Mouse (Mus musculus): ENCODE data around the gene Hykk.
"Not testable (repeated sequence)": the region's sequence is repeated elsewhere in the genome, so short reads cannot be mapped to it uniquely, and the experiment has no call there.

Hykk gene

DNA sequence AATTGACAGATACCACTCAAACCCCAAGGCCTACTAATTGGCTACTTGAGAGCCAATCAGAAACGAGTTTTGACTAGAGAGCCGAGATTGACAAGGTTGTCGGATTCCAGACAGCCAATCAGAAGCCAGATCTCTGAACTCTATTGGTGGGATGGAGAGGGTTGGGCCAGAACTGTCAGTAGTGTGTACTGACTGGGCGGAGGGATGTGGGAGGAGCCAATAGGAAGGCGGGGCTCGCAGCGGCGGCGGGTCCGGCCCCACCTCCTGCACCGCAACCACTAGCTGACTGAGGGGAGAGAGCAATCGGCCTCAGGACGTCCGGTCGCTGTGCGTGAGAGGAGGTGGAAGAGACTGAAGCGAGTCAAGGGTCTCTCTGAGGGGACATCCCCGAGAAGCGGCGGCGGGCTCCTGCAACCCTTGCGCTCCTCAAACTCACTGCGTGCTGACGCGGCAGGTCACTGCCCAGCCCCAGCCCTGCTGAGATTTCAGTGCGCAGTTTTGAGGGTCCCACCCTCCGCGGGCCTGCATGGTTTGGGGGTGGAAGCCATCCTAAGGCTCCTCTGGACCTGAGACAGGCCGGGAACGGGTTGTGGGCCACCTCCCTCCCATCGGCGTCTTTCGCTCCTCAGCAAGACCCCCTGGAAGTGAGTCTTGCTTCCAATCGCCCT, at the start of gene Hykk:
TSS of gene Hykk (plus strand) at position 274 of the 668 bp plus-strand sequence.
- DNase-seq (ENCODE audit: low spot score in 2 of 2) = peak; percentile 75 to 81

DNA sequence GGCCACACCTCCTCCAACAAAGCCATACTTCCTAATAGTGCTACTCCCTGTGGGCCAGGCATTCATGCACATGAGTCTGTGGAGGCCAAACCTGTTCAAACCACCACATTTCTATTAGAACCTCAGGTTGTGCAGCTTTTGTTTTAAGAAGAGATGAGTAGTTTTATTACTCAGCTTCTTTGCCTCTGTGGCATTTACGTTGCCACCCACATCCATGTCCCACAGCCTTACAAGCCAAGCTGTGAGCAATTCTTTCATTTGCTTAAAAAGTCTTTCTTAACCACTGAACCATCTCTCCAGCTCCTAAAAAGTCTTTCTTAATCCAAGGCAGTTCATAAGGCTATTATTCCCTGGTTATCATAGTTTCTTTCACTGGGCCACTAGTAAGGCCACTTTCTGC, 38.3 kb upstream of the Hykk start:
- no peak for DNase-seq (ENCODE audit: low spot score in 2 of 2)

DNA sequence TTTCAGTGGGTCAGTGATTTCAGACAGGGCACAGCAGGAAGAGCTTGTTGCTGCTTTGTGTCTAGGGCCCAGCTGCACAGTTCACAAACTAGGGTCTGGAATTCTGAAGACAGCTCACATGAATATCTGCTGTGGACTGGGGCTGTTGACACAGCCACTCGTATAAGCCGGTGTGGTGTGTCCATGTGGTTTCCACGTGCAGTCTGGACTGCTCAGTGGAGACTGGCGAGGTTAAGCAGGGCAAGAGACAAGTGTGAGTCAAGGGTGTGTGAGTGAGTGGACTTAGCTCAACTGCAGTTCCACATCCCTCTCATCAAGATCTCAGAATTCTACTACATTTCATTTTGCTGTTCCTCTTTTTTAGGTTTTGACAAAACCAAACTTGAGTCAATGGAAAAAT, 25.0 kb upstream of the Hykk start:
- DNase-seq (ENCODE audit: low spot score in 2 of 2) = no peak

DNA sequence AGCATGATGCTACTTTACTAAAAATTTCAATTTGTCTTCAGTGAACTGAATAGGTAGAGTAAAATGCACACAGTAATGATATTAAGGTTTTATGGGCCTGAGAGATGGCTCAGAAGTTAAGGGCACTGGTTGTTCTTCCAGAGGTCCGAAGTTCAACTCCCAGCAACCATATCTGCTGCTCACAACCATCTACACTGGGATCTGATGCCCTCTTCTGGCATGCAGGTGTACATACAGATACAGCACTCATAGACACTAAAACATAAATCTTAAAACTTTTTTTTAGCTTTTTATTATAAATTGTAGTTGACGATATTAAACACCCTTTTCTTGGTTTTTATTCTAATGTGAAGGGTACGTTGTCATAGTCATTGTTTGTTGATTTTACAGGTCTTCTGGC, 20.0 kb upstream of the Hykk start:
- no peak for DNase-seq (ENCODE audit: low spot score in 2 of 2)

DNA sequence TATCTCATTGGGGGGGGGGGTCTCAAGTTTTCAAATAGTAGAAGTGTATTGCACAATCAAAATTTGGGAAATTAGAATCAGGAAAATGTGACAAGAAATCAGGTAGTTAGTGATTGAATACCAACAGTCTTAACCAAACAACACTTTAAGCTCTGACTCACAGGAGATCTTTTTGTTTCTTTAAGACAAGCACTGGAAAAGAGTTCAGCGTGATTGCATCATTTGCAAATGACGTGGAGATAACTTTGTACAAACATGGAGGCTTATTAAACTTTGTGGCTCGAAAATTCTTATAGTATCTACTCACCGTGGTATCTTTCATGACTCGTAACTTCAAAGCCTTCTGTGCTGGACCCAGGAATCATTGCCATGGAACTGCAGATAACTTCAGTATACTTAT, 7.6 kb upstream of the Hykk start:
- DNase-seq (ENCODE audit: low spot score in 2 of 2) = no peak

DNA sequence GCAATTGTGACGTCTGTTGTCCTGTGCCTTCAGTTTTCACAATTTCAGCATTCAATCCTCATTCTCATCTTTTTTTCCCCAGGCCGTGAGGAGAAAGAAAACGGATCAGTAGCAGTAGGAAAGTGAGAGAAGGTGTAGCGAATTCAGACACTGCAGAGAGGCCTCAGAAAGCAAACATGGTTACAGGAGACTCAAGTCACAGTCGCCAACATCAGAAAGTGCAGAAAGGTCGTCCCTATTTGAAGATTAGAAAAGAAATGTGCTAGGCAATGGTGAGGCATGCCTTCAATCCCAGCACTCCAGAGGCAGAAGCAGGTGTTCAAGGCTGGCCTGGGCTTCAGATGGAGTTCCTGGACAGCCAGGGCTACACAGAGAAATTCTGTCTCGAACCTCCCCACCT, 1.5 kb upstream of the Hykk start:
- no peak for DNase-seq (ENCODE audit: low spot score in 2 of 2)

DNA sequence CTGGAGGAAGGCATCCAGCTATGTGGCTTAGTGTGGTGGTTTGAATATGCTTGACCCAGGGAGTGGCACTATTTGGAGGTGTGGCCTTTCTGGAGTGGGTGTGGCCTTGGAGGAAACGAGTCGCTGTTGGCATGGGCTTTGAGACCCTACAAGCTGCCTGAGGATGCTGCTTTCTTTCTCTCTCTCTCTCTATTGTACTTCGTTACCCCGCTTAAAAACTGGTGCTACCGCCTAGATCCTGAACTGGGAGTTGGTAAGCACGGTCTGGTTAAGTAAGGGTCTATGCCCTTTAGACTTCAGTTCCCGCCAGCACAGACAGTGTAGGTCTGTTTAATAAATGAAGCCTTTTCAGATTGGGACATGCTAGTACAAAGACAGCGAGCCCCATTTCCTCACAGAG, 682 bp upstream of the Hykk start:
- DNase-seq (ENCODE audit: low spot score in 2 of 2) = no peak

DNA sequence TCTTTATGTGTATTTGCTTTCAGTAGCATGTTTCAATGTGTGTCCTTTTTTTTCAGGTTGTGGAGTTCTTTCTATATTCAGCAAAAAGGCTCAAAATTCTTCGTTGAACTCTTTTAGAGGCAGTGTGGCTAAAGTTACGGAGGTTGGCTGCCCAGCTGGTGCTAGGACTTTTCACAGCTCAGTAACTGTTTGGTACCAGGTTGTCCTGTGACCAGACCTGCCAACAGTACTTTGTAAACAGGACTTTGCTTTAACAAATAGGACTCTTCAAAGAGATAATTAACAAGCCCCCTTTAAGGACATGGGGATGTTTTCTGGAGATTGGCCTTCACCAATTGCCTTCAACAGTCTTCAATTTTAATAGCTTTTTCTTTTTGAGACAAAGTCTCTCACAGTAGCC, 1.1 kb downstream of the Hykk start:
- DNase-seq (ENCODE audit: low spot score in 2 of 2) = no peak

DNA sequence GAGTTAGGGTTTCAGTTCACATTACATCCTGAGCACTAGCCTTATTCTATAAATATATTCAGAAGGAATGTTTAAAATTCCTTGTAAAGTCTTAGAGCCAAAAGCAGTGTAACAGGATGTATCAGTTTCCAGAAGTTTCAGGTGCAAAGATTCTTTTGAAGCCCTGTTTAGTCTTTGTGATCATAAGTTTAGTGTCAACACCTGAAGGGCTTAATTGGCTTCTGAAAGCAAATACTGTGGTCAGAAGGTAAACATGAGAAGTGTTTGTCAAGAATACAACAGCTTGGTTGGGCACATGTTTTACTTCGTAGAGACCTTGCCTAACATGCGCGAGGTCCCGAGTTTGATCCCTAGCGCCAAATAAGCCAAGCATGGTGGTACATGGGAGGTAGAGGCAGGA, 1.7 kb downstream of the Hykk start:
- DNase-seq (ENCODE audit: low spot score in 2 of 2) = no peak

DNA sequence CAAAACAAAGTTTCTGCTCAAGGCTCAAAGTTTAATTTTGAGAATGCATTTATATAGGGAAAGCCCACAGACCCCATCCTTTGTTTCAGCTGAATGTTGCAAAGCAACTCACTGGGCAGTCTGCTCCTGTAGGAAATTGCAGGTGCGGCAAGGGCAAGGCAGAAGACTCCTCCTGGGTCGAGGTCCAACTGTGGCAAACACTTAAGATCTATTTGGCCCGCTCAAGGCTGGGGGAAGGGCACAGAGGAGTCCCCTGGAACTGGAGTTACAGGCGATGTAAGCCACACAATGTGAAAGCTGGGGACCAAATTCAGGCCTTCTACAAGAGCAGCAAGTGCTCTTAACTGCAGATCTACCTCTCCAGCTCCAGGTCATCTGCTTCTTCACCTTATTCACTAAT, 2.9 kb downstream of the Hykk start:
- DNase-seq (ENCODE audit: low spot score in 2 of 2) = no peak

DNA sequence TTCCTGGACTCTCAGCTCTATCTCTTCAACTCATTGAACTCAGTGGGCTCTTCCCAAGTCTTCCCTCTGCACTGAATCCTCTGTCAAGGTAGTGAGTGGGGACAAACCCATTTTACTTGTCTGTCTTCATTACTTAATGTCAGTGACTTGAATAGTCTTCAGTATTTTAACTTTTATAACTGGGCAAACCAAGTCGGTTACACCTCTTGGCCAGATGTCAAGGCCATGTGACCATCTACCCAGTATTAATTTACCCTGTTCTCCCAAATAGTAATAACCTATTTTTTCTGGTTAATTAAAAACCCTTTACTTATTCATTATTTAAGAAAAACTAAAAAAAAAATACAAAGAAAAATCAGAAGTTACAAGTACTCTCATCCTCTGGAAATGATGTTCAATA, 13.7 kb downstream of the Hykk start:
- DNase-seq (ENCODE audit: low spot score in 2 of 2) = no peak

DNA sequence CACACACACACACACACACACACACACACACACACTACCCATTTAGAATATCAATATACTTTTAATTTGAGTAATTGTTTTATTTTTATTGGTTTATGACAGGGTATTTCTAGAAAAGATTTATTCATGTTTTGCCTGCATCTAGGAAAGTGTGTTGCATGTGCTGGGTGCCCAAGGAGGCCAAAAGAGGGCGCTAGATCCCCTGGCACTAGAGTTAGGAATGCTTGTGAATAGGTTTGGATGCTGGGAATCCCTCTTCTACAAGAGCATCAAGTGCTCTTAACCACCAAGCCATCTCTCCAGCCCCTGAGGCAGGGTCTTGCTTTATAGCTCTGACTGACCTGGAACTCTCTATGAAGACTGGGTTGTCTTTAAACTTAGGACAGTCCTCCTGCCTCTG, 14.7 kb downstream of the Hykk start:
- DNase-seq (ENCODE audit: low spot score in 2 of 2) = no peak

DNA sequence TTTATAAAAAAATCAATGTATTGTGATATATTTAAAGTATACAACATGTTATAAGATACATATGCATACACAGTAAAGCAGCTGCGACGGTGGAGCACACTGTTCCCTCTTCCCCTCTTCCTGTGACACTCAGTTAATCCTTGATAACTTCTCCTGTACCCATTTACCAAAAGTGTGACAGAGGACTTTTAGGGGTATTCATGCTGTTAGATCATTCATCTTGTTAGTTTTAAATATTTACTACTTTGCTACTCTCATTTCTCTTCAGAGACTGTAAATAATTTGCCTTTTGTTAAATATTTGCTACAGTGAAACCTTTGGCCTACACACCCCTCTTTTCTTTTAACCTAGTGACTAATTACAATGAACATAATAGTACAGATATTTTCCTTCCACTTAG, 15.3 kb downstream of the Hykk start:
- no peak for DNase-seq (ENCODE audit: low spot score in 2 of 2)

DNA sequence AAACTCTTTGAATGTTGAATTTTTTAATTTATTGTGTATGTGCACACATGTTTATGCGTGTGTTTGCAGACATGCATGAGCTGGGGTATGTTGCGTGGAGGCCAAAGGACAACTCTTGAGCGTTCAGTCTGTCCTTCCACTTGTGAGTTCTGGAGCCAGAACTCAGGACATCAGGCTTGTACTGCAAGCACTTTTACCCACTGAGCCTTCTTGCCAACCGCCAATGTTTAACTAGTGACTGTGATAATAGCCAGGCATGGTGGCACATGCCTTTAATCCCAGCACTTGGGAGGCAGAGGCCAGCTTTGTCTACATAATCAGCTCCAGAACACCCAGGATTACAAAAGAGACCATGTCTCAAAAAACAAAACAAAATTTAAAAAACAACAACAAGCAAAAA, 25.0 kb downstream of the Hykk start:
- DNase-seq (ENCODE audit: low spot score in 2 of 2) = no peak

DNA sequence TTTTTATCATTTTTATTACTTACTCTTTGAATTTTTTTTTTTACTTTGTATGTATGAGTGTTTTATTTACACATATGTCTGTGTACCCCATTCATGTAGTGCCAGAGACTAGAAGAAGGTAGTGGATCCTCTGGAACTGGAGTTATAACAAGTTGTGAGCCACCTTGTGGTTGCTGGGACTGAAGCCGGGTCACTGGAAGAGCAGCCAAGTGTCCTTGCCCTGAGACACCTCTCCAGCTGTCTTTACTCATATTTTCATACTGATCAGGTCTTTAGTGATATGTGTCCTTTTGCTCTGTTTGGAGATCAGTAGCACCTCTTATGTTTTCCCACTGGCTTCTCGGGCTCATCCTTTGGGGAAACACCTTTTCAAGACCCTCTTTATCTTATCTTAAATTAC, 27.4 kb downstream of the Hykk start:
- no peak for DNase-seq (ENCODE audit: low spot score in 2 of 2)

DNA sequence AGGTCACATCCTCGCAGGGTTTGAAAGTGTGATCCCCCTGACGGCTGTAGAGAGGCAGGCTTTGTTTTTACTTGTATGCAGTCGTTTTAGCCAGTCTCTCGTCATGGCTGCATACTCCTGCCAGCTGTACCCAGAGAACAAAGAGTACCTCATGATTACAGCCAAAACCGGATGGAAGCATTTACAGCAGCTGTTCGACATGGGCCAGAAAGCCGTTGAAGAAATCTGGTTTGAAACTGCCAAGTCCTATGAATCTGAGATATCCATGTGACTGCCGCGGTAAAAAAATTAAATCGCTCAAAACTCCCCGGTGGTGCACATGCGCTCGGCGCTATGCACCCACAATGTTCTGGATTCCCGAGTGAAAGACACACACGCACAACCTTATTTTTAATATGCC, 29.2 kb downstream of the Hykk start:
- DNase-seq (ENCODE audit: low spot score in 2 of 2) = no peak

DNA sequence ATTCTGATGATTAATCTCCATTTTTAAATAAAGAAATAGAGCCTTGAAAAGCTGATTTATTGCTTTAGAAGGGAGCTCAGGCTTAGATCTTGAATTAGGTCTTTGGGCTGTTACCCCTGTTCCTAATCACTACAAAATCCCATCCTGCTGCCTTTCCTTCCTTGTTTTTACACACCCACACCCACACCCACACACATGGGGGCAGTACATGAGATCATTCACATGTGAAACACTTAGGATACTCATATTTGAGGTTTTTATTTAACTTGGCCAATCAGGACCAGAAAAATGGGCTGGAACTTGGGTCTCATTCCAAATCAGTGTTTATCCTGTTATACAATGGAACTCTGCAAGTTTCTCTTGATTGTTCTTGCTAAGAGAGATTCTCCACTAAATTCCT, 32.4 kb downstream of the Hykk start:
- no peak for DNase-seq (ENCODE audit: low spot score in 2 of 2)

DNA sequence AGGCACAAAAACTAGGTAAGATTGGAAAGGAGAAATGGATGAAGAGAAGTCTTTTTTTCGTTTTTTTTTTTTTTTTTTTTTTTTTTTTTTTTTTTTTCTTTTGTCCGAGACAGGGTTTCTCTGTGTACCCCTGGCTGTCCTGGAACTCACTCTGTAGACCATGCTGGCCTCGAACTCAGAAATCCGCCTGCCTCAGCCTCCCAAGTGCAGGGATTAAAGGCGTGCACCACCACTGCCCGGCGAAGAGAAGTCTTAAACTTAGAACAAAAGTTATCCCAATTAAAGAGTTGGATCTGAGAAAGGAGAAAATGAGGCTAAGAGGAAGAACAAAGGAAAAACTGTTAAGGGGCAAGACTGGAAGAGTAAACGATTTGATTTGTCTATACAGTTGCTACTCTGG, 33.1 kb downstream of the Hykk start:
- DNase-seq (ENCODE audit: low spot score in 2 of 2) = not testable (repeated sequence)

DNA sequence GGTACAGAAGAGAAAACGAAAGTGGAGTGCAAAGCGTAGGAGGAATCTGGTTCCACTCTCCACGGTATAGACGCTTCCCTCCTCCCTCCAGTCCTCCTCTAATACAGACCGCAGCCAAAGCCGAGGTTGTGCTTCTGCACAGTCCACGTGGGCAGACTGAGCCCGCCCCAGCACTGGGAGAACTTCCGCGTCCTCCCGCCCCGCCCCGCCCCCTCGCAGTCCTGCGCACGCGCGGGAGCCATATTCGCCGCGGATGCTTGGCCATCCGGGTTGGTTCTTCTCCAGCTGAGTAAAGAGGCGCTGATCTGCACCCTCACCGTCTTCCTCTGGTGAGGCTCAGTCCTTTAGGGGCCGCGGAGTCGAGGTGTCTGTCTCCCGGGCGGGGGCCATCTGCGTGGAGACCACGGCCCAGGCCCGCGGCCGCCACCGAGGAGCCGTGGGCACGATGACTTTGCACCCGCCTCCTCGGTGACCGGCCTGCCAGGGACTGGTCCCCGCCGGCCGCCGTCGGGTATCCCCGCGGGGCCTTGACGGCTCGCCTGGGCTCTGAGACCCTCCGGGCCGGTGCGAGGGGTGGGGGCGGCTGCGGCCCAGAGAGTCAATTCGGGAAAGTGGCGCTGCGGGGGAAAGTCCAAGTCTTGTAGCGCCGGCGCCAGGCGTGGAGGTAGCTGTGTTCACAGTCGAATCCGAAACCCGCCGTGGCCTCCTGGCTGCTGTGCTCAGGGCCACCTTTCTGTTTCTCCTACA, 33.7 kb downstream of the Hykk start, which contains the start of the genes Psma4 and AY074887:
TSS of gene Psma4 (plus strand) at position 216 of the 747 bp plus-strand sequence.
TSS of gene AY074887 (minus strand) at position 424 of the 747 bp plus-strand sequence.
- DNase-seq (ENCODE audit: low spot score in 2 of 2) = peak; percentile 90 to 96

DNA sequence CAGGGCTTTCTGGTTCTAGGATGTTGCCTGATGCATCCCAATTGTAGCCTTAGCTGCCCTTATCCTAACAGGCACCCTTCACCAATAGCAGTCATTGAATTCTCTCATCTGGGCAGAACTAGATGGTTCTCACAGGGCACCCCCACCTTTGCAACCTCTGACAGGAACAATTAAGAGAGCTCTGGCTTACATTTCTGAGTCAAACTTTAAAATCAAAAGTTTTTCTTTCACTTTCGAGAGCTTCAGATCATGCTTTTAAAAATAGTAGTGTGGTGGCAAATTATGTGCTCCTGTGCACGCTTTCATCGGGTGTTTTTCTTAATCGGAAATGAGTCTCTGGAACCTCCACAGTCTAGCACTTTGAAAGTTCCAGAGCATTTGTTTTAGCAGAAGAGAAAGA, 44.0 kb downstream of the Hykk start:
- no peak for DNase-seq (ENCODE audit: low spot score in 2 of 2)

DNA sequence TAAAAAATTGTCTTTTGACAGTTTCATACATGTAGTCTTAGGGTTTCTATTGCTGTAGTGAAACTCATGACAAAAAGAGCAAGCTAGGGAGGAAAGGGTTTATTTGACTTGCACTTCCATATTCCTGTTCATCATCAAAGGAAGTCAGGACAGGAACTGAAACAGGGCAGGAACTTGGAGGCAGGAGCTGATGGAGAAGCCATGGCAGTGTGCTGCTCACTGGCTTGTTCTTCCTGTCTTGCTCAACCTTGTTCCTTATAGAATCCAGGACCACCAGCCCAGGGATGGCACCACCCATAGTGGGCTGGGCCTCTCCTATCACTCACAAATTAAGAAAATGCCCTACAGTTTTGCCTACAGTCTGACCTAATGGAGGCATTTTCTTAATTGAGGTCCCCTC, 46.6 kb downstream of the Hykk start:
- no peak for DNase-seq (ENCODE audit: low spot score in 2 of 2)

DNA sequence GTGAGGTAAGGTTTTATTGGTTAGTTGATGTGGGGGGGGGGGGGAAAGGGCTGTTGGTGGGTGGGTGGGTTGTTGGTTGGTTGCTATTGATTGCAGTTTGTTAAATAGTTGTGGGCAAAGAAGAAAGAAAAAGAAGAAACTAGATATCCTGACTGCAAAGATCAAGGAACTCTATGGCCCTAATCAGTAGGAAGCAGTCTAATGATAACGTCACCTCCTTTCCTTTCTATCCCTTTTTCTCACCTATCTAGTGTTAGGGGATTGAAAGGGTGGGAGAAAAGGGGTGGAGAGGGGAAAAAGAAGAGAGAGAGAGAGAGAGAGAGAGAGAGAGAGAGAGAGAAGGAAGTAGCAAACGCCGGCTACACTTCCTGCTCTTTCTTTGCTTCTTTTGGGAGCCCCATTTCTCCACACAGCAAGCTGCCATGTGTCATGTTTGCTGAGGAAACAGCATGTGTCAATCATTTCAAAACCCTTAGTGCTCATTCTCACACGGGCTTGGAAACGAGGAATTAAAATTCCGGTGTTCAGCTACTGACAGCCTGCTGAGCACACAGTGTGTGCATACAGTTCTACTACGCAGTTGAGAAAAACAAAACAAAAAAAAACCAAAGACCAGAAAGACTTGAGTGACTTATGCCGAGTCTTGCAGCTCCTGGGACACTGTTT, 53.0 kb downstream of the Hykk start:
- no peak for DNase-seq (ENCODE audit: low spot score in 2 of 2)

DNA sequence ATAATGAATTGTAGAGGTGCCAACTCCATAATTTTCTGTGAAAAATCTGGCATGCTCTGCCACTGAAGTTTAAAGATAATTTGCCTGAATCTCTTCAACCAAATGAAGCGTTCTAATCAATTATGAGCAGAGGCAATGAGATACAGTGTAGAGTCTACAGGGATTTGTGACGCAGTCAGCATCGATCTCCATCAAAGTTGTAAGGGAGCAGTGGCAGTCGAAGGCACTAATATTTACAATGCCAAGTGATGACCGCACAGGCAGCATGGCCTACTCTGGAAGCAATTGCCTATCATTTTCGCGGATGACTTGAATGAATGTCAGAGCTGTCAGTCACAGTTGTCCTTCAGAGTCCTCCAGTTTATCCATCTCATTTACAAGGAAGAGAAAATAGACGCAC, 63.6 kb downstream of the Hykk start, which contains the start of gene Chrna5:
TSS of gene Chrna5 (plus strand) at position 207 of the 400 bp plus-strand sequence.
- no peak for DNase-seq (ENCODE audit: low spot score in 2 of 2)

Measured in spleen, postnatal 4 days (tissue).